Mouse (Mus musculus) intestine, embryonic 16.5 days (tissue): Measurements from ENCODE around the gene Man2b2. TPM values are rescaled to one million over a fixed set of nuclear protein-coding genes. Genes with fewer than 3 reads are reported as not detected.
A peak's percentile ranks its signal among the peaks of the same experiment; 100 is the strongest.

Source experiments
- ATAC-seq: fragments of 200-750 bp; cut with Nextera tagmentation; 2 replicates; pipeline ENCODE4 v1.8.0; 2017; ENCODE audit warnings: moderate TSS enrichment, moderate library complexity
- H3K27ac ChIP-seq: fragments of 300-500 bp; sonication (generic); 2 replicates; pipeline ENCODE4 v1.5.1; 2014; ENCODE audit warnings: mild to moderate bottlenecking, low read length
- H3K27me3 ChIP-seq: fragments of 300-500 bp; sonication (generic); replicated peaks from 2 replicates; pipeline ENCODE4 v1.6.1; 2014; ENCODE audit warnings: low read length, control low read depth, mixed read lengths; ENCODE audit not compliant: control insufficient read depth, insufficient read depth
- H3K36me3 ChIP-seq: fragments of 300-500 bp; sonication (generic); 2 replicates; pipeline ENCODE4 v1.6.1; 2014; ENCODE audit warnings: low read length, control low read depth; ENCODE audit not compliant: control insufficient read depth, insufficient read depth
- H3K4me1 ChIP-seq: fragments of 300-500 bp; sonication (generic); 2 replicates; pipeline ENCODE4 v1.6.1; 2014; ENCODE audit warnings: low read length, control low read depth, mixed read lengths; ENCODE audit not compliant: control insufficient read depth, insufficient read depth
- H3K4me2 ChIP-seq: fragments of 300-500 bp; sonication (generic); 2 replicates; pipeline ENCODE4 v1.6.1; 2014; ENCODE audit warnings: low read depth, low read length, control low read depth
- H3K4me3 ChIP-seq: fragments of 300-500 bp; sonication (generic); 2 replicates; pipeline ENCODE4 v1.5.1; 2014; ENCODE audit warnings: mild to moderate bottlenecking, low read length
- H3K9ac ChIP-seq: fragments of 300-500 bp; sonication (generic); 2 replicates; pipeline ENCODE4 v1.6.1; 2014; ENCODE audit warnings: low read depth, low read length
- H3K9me3 ChIP-seq: fragments of 300-500 bp; sonication (generic); 2 replicates; pipeline ENCODE4 v1.6.1; 2016; ENCODE audit warnings: low read length, control low read depth; ENCODE audit not compliant: control insufficient read depth
- WGBS: fragments of 180-500 bp; shearing (Covaris S2); extraction: QIAGEN DNeasy Blood & Tissue Kit; methylation state at CpG from one replicate; pipeline ENCODE4 v1.1.7; 2014; 5-methylcytosine and 5-hydroxymethylcytosine counted together
- polyA plus RNA-seq: library from polyadenylated mRNA; unstranded; fragments of >200 nt; fragmentation: Nextera tagmentation; extraction: Ambion mirVana; gene quantifications from 2 replicates; pipeline ENCODE4 v1.2.1, GENCODE M21; 2015

Gene Man2b2
- polyA plus RNA-seq, 1 experiment from 2014 or later = 44.9 TPM

DNA sequence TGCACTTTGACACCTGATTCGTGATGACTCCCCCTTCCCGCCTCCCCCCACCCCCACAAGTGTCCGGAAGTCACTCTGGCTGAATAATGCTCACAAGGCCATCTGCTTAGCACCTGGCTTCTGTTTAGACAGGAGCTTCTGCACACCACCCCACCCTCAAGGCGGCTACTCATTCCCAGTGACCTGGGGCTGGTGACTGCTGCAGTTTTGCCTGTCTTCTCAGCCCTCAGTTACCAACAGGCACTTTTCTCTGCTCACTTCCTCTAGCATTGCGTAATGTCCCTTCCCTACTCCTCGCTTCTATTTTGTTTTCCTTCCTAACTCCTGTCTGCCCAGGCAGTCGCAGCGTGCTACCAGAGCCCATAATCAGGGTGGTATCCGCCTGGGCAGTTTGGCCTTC is 38.6 kb downstream of the Man2b2 start:
- H3K4me2 ChIP-seq = no peak overlapping the region
- no peaks in the 10 kb centered on the region for H3K9me3 ChIP-seq
- H3K27ac ChIP-seq = peak overlapping the region; percentile 19; the same call in 1 of the 2 replicates
- ATAC-seq = no peak
- H3K9ac ChIP-seq = no peak overlapping the region
- H3K4me3 ChIP-seq = no peak overlapping the region
- no peaks in the 10 kb centered on the region for H3K36me3 ChIP-seq
- peaks cover 15% of the 10 kb centered on the region for H3K4me1 ChIP-seq
- no peaks in the 10 kb centered on the region for H3K27me3 ChIP-seq
- WGBS = 68% methylated on average over 9 of the region's 9 CpGs

DNA sequence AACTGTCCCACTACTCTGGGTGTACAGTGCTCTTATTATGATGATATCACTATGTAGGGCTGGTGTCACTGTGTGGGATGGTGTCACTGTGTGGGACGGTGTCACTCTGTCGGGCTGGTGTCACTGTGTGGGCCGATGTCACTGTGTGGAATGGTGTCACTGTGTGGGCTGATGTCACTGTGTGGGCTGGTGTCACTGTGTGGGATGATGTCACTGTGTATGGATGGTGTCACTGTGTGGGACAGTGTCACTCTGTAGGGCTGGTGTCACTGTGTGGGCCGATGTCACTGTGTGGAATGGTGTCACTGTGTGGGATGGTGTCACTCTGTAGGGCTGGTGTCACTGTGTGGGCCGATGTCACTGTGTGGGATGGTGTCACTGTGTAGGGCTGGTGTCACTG is 44.4 kb downstream of the Man2b2 start:
- no peaks in the 10 kb centered on the region for H3K36me3 ChIP-seq
- H3K27ac ChIP-seq = no peak overlapping the region
- H3K4me1 ChIP-seq = no peaks in the 10 kb centered on the region
- H3K9me3 ChIP-seq = 0 out of 2 replicates have a peak, but pooled peaks cover 4% of the 10 kb centered on the region
- WGBS = 96% methylated on average over 5 of the region's 5 CpGs
- H3K27me3 ChIP-seq = no peaks in the 10 kb centered on the region
- no peak overlapping the region for H3K4me2 ChIP-seq
- H3K9ac ChIP-seq = no peak overlapping the region
- ATAC-seq = no peak
- H3K4me3 ChIP-seq = no peak overlapping the region

DNA sequence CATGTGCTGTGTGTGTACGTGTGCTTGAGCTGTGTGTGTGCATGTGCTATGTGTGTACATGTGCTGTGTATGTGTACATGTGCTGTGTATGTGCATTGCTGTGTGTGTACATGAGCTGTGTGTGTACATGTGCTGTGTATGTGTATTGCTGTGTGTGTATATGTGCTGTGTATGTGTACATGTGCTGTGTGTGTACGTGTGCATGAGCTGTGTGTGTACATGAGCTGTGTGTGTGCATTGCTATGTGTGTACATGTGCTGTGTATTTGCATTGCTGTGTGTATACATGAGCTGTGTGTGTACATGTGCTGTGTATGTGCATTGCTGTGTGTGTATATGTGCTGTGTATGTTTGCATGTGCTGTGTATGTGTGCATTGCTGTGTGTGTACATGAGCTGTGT is 50.9 kb downstream of the Man2b2 start:
- no peaks in the 10 kb centered on the region for H3K36me3 ChIP-seq
- H3K9ac ChIP-seq = no peak overlapping the region
- ATAC-seq = no peak
- H3K27ac ChIP-seq = no peak overlapping the region
- H3K9me3 ChIP-seq = no peaks in the 10 kb centered on the region
- no peaks in the 10 kb centered on the region for H3K4me1 ChIP-seq
- WGBS = 88% methylated on average over 2 of the region's 2 CpGs
- H3K4me3 ChIP-seq = no peak overlapping the region
- H3K27me3 ChIP-seq = no peaks in the 10 kb centered on the region
- H3K4me2 ChIP-seq = no peak overlapping the region

DNA sequence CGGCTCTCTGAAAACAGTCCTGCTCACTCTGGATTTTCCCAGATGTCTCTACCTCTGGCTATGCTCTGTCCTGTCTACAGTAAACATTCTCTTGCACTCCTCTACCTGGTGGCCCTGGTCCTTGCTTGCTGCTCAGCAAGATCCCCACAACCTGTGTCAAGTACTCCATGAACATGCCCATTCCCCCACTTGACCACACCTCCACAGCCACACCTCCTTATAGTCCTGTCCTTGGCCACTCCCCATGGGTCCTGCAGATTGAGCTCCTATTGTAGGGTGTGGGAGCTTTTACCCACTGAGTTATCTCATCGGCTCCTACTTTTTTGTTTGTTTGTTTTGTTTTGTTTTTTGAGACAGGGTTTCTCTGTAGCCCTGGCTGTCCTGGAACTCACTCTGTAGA is 51.6 kb downstream of the Man2b2 start:
- ATAC-seq = no peak
- Histone ChIP-seq H3K4me1 (no peaks in the 10 kb centered on the region), H3K36me3 (no peaks in the 10 kb centered on the region), H3K4me3 (no peak overlapping the region), H3K27me3 (no peaks in the 10 kb centered on the region), H3K9ac (no peak overlapping the region), H3K4me2 (no peak overlapping the region), H3K27ac (no peak overlapping the region), H3K9me3 (no peaks in the 10 kb centered on the region)
- WGBS = 92% methylated on average over 1 of the region's 2 CpGs

DNA sequence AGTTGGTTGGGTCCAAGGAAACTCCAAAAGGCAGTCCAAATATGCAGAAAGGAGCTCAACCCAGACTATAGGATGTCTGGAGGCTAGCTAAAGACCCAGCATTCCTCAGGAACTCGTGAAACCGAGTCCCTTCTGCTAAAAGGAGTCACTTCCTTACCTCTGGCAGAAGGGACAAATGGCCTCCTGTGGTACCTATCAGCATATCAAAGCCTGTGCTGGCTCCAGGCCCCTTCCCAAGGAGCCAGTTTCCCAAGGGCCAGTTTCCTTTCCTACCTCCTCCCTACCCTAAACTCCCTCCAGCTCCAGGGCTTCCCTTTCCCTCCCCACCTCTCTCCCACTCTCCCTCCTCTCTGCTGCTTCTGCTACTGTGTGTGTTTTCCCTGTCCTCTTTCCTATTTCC is 53.3 kb downstream of the Man2b2 start:
- no peaks in the 10 kb centered on the region for H3K4me1 ChIP-seq
- no peaks in the 10 kb centered on the region for H3K9me3 ChIP-seq
- H3K36me3 ChIP-seq = no peaks in the 10 kb centered on the region
- no peak overlapping the region for H3K4me2 ChIP-seq
- 20% methylated on average over 2 of the region's 2 CpGs for WGBS
- H3K4me3 ChIP-seq = no peak overlapping the region
- no peak overlapping the region for H3K9ac ChIP-seq
- no peak overlapping the region for H3K27ac ChIP-seq
- no peaks in the 10 kb centered on the region for H3K27me3 ChIP-seq
- ATAC-seq = no peak

DNA sequence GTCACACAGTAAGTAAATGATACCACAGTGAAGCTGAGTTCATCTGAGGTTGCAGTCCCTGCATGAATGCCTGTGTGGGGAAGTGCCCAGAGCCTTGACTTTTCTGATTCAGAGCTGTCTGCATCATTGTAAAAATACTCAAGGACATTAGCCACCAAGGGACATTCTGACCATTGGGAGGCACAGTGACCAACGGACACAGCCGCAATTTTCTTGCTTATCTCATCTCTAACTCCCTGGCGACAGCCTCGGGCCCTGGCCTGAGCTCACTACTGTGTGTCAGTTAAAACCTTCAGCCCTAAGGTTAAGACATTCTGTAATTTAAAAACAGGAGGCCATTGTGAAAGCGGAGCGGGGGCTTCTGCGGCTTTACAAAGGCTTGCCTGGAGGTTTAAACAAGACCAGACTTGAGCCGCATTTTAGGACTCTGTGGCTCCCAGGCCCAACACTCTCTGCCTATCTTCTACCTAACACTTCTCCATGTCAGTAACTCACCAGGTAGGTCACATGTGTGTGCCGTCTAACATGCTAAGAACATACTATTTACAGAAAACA is 54.4 kb downstream of the Man2b2 start:
- H3K9ac ChIP-seq = no peak overlapping the region
- H3K4me1 ChIP-seq = no peaks in the 10 kb centered on the region
- WGBS = 46% methylated on average over 9 of the region's 9 CpGs
- no peak overlapping the region for H3K4me2 ChIP-seq
- no peak for ATAC-seq
- H3K9me3 ChIP-seq = no peaks in the 10 kb centered on the region
- no peaks in the 10 kb centered on the region for H3K27me3 ChIP-seq
- no peak overlapping the region for H3K4me3 ChIP-seq
- no peaks in the 10 kb centered on the region for H3K36me3 ChIP-seq
- no peak overlapping the region for H3K27ac ChIP-seq

DNA sequence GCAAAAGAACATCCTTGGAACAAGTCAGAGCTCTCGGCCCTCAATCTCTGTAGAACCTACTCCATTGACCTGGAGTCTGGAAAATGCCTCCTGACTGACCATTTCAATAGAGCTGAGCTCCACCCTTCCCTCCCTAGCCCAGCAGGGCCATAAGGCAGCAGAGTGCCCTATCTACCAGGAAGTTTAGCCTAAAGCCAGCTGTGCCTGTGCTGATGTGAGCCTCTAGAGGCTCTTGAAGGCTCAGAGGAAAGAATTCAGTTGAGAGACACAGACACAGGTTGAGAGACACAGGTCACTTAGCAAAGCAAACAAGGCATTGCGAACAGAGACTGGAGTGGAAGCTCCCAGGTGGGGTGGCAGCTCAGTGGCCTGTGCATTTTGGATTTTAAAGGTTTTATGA is 55.1 kb downstream of the Man2b2 start:
- Histone ChIP-seq H3K27me3 (no peaks in the 10 kb centered on the region), H3K4me3 (no peak overlapping the region), H3K27ac (no peak overlapping the region), H3K4me2 (no peak overlapping the region), H3K9me3 (no peaks in the 10 kb centered on the region), H3K9ac (no peak overlapping the region), H3K4me1 (no peaks in the 10 kb centered on the region), H3K36me3 (no peaks in the 10 kb centered on the region)
- 85% methylated on average over 2 of the region's 2 CpGs for WGBS
- ATAC-seq = no peak

DNA sequence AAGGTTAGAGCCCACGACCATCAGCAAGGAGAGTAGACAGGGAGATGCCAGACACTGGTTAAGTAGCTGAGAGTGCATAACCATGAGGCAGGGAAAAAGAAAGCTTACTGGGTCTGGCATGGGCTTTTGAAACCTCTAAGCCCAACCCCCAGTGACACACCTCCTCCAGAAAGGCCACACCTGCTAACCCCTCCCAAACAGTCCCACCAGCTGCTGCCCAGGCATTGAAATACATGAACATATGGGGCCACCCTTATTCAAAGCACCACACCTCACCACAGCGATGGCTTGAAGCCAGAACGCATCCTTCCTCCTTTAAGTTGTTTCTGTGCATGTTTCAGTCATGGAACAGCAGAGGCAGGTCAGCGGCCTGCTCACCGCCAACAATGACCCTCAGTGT is 57.9 kb downstream of the Man2b2 start:
- Histone ChIP-seq H3K4me1 (no peaks in the 10 kb centered on the region), H3K27me3 (no peaks in the 10 kb centered on the region), H3K36me3 (no peaks in the 10 kb centered on the region), H3K27ac (no peak overlapping the region), H3K4me3 (no peak overlapping the region), H3K9me3 (no peaks in the 10 kb centered on the region), H3K4me2 (no peak overlapping the region), H3K9ac (no peak overlapping the region)
- ATAC-seq = no peak
- WGBS = 78% methylated on average over 5 of the region's 5 CpGs

DNA sequence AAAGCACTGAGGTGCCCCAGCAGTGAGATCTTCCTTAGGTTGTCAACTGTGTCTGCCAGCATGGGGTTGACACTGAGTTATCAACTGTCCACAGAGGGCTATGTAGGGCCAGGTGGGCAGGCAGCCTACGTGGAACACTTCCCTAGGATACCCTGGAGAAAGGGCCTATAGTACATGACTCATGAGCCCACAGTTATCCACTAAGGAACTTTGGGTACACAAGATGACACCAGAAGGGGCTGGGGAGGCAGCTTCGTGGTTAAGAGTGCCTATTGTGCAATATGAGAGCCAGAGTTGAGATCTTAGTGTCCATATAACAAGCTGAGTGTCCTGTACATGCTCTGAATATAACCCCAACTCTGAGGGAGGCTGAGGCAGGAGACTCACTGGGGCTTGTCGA is 60.9 kb downstream of the Man2b2 start:
- 61% methylated on average over 3 of the region's 3 CpGs for WGBS
- Histone ChIP-seq H3K4me1 (no peaks in the 10 kb centered on the region), H3K9ac (no peak overlapping the region), H3K4me3 (no peak overlapping the region), H3K27ac (no peak overlapping the region), H3K27me3 (no peaks in the 10 kb centered on the region), H3K9me3 (no peaks in the 10 kb centered on the region), H3K4me2 (no peak overlapping the region), H3K36me3 (no peaks in the 10 kb centered on the region)
- no peak for ATAC-seq

DNA sequence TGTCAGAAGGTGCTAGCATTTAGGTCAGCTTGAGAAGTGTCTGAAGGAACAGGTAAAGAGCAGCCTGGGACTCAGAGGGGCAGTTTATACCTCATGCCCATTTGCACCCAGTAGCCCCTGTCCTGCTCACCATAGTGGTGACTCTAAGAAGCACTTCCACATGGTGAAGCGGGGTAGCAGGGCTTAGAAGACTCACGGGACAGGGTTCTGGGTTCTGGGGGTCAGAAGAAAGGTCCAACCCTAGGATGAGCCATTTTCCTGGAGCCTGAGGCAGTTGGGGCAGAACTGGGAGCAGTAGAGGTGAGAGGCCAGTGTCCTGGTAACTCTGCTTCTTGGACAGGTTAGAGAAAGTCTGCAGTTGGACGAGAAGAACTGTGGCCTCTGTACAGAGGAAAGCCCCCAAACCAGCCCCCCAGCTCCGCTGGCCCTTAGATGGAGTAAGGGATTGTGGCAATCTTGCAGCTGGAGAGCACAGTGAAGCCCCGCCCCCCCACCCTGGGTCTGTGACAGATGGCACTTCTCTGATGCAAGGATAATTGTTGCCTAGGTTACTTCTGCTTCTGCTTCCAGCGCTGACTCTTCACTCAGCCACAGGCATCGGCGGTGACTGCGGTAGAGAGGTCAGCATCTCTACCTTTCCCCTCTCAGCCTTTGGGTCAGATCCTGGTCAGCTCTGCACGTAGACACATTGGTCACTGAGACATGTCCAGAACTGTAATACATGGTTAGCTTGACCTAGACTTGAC is 63.3 kb downstream of the Man2b2 start:
- H3K36me3 ChIP-seq = no peaks in the 10 kb centered on the region
- 38% methylated on average over 10 of the region's 10 CpGs for WGBS
- no peak overlapping the region for H3K4me3 ChIP-seq
- H3K4me1 ChIP-seq = no peaks in the 10 kb centered on the region
- H3K9ac ChIP-seq = no peak overlapping the region
- H3K9me3 ChIP-seq = no peaks in the 10 kb centered on the region
- no peaks in the 10 kb centered on the region for H3K27me3 ChIP-seq
- no peak overlapping the region for H3K27ac ChIP-seq
- no peak for ATAC-seq
- no peak overlapping the region for H3K4me2 ChIP-seq
